Mouse (Mus musculus): ENCODE measurements around the gene Lrrc9. TPM values are rescaled to one million over a fixed set of nuclear protein-coding genes. Genes with fewer than 3 reads are reported as not detected.

Lrrc9 gene
- not detected in 2 replicates for polyA plus RNA-seq (2012; rRNA removed)

GRCm38 (mm10) chr12:72441839-72442576 lies at the start of gene Lrrc9:
Lrrc9 (plus strand) TSS chr12:72441866.

DNA sequence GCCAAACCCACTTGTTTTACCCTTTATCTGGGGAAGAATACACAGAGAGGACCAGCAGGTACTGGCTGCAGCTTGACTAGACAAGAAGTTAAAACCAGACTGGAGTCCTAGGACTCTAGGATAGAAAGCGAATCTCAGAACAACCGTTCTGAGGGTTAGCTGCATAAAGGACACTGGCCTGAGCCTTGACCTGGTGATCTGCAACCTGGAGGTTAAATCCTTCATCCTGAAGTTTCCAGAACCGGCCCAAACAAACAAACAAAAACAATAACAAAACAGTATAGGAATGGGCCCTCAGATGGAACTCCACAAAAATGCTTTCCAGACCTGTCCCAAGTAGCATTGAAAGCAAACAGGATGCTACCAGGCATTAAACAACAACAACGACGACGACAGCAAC lies 32.7 kb upstream of the Lrrc9 start, which contains the start of gene Rtn1:
Gene Rtn1, minus strand, starts transcription at position 101 of the 400 bp plus-strand sequence.

GRCm38 (mm10) chr12:72536021-72536597 lies 94.4 kb downstream of the Lrrc9 start, which contains the start of gene Pcnx4:
Pcnx4 (plus strand) TSS chr12:72536383.

Other genes with a start within 250 kb of the Lrrc9 start
- gene Rtn1, start 32.8 kb upstream of the Lrrc9 start, polyA plus RNA-seq (2012; rRNA removed), result 2.9 and 4.1 TPM in 2 replicates
- gene Pcnx4, start 94.5 kb downstream of the Lrrc9 start, polyA plus RNA-seq (2012; rRNA removed), result 0.67 and 0.89 TPM in 2 replicates
- gene Gm4756, start 207.8 kb downstream of the Lrrc9 start, polyA plus RNA-seq (2012; rRNA removed), result not detected in 2 replicates
- 4.0 and 6.2 TPM in 2 replicates for gene Dhrs7, start 223.0 kb downstream of the Lrrc9 start, polyA plus RNA-seq (2012; rRNA removed)